ENCODE assay signal across 8 mouse cellular contexts in the genomic region with DNA sequence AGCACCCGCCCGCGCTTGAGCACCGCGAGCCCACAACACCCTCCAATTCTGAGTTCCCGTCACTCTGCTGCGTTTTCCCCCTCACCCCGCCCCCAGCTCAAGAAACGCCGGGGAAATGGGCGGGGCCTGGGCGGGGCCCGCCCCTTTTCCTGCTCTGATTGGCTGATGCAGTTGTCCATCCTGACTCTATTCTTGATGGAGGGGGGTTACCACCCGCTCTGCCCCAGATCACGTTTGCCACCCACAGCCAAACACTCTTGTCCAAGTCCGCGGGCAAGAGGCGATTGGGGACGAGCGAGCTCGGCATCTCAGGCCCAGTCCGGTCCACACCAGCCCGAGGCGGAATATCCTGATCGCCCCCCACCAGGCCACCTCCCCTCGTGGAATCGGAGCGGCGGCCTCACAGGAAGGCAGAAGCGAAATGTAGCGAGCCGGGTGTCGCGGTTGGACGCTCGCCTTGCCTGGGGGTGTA. TPM values are rescaled to one million over a fixed set of nuclear protein-coding genes. Genes with fewer than 3 reads are reported as not detected.
DNase-seq lines count a peak whose midpoint lies in the region; ATAC-seq and TF ChIP-seq lines count a peak whose summit lies in the region.

No protein-coding gene starts in this region.

- in situ Hi-C loops in CH12.LX (cut with MboI; ENCODE audit: low pct_ligation_motif_present, low pct_unique_long_range_greater_than_20kb, low sequenced_read_pairs), result loop anchor here (25.0 kb wide), 1 partner anchor 116 kb away; no protein-coding TSS in a partner anchor

- peak; percentile 90 for TF ChIP-seq POLR2A in CH12.LX (IDR thresholded peaks at IDR 0.05; ENCODE audit: low read depth, low read length)

- peaks cover 11 to 33% of the 10 kb centered on the region in 2 experiments for H3K36me3 ChIP-seq in CH12.LX (replicated peaks in 1 of 2; ENCODE audit: control insufficient read depth in 1 of 2, insufficient read depth in 1 of 2, low read length in 1 of 2)
- no peaks in the 10 kb centered on the region for H3K36me3 ChIP-seq in forebrain, embryonic 11.5 days (ENCODE audit: control insufficient read depth, insufficient read depth, low read length)
- H3K36me3 ChIP-seq in heart, embryonic 16.5 days (ENCODE audit: control insufficient read depth, insufficient read depth), result peaks cover 2% of the 10 kb centered on the region; the same call in 1 of the 2 replicates
- no peaks in the 10 kb centered on the region for H3K36me3 ChIP-seq in liver, embryonic 15.5 days (replicated peaks)
- H3K36me3 ChIP-seq in neural tube, embryonic 12.5 days, result peaks cover 14% of the 10 kb centered on the region; the same call in 1 of the 2 replicates

- DNase-seq in CH12.LX (ENCODE audit: extremely low read depth), result peak; percentile 91
- peak; percentile 92 for DNase-seq in c-Kit-positive CD71-positive TER-119-negative erythroid progenitor cells, embryonic 14.5 days (ENCODE audit: low read depth)
- DNase-seq in forebrain, embryonic 11.5 days (ENCODE audit: low spot score), result peak; percentile 99
- peak; percentile 93 to 94 for DNase-seq in kidney, postnatal 36 days
- DNase-seq in telencephalon, adult 2 months (ENCODE audit: low read depth, low spot score), result peak; percentile 93

- TF ChIP-seq RAD21 in CH12.LX (IDR thresholded peaks at IDR 0.05; ENCODE audit: low read depth, low read length), result no peak

- peak; percentile 95 for ATAC-seq in forebrain, embryonic 11.5 days (replicated peaks; ENCODE audit: low FRiP score)
- ATAC-seq in heart, embryonic 16.5 days (replicated peaks; ENCODE audit: extremely low read depth, insufficient read depth, low FRiP score), result peak; percentile 95
- ATAC-seq in liver, embryonic 15.5 days (ENCODE audit: insufficient read depth), result peak; percentile 89
- ATAC-seq in neural tube, embryonic 12.5 days (ENCODE audit: low FRiP score, low read depth), result peak; percentile 96

- H3K27me3 ChIP-seq in CH12.LX (replicated peaks), result peaks cover 2% of the 10 kb centered on the region
- H3K27me3 ChIP-seq in forebrain, embryonic 11.5 days (ENCODE audit: control insufficient read depth, insufficient read depth, low read length), result no peaks in the 10 kb centered on the region
- no peaks in the 10 kb centered on the region for H3K27me3 ChIP-seq in heart, embryonic 16.5 days (ENCODE audit: control insufficient read depth, insufficient read depth, low read length)
- H3K27me3 ChIP-seq in liver, embryonic 15.5 days, result peaks cover 10% of the 10 kb centered on the region; the same call in 1 of the 2 replicates
- no peaks in the 10 kb centered on the region for H3K27me3 ChIP-seq in neural tube, embryonic 12.5 days (replicated peaks)

- no peaks in the 10 kb centered on the region for H3K9me3 ChIP-seq in CH12.LX (replicated peaks; ENCODE audit: low read length)
- no peaks in the 10 kb centered on the region for H3K9me3 ChIP-seq in forebrain, embryonic 11.5 days (ENCODE audit: control insufficient read depth, low read length)
- H3K9me3 ChIP-seq in heart, embryonic 16.5 days (replicated peaks; ENCODE audit: control insufficient read depth, low read length), result no peaks in the 10 kb centered on the region
- H3K9me3 ChIP-seq in liver, embryonic 15.5 days (replicated peaks), result no peaks in the 10 kb centered on the region
- no peaks in the 10 kb centered on the region for H3K9me3 ChIP-seq in neural tube, embryonic 12.5 days

- dilution Hi-C loops in CH12.LX (cut with MboI; ENCODE audit: extremely low pct_ligation_motif_present, extremely low pct_unique_long_range_greater_than_20kb, low sequenced_read_pairs), result no loop called here

- H3K4me1 ChIP-seq in CH12.LX (ENCODE audit: control insufficient read depth in 1 of 2, insufficient read depth in 2 of 2), result peaks cover 15 to 80% of the 10 kb centered on the region in 2 experiments
- peaks cover 2% of the 10 kb centered on the region; the same call in 1 of the 2 replicates for H3K4me1 ChIP-seq in forebrain, embryonic 11.5 days (replicated peaks; ENCODE audit: control insufficient read depth, insufficient read depth, low read length)
- peaks cover 10% of the 10 kb centered on the region for H3K4me1 ChIP-seq in heart, embryonic 16.5 days (ENCODE audit: control insufficient read depth, insufficient read depth, low read length)
- peaks cover 27% of the 10 kb centered on the region for H3K4me1 ChIP-seq in liver, embryonic 15.5 days (replicated peaks)
- peaks cover 24% of the 10 kb centered on the region for H3K4me1 ChIP-seq in neural tube, embryonic 12.5 days

- no peaks in the 10 kb centered on the region; the same call in 1 of the 2 replicates for H3K79me2 ChIP-seq in CH12.LX (replicated peaks; ENCODE audit: control insufficient read depth, extremely low read depth, insufficient read depth, poor library complexity, severe bottlenecking)

- WGBS in forebrain, embryonic 11.5 days, result under 1% methylated on average over 36 of the region's 36 CpGs
- WGBS in heart, embryonic 16.5 days, result under 1% methylated on average over 36 of the region's 36 CpGs
- under 1% methylated on average over 36 of the region's 36 CpGs for WGBS in liver, embryonic 15.5 days (ENCODE audit: insufficient replicate concordance)
- under 1% methylated on average over 36 of the region's 36 CpGs for WGBS in neural tube, embryonic 12.5 days

- H3K4me3 ChIP-seq in CH12.LX (replicated peaks in 1 of 3; ENCODE audit: low read depth in 2 of 3, low read length in 2 of 3, poor library complexity in 1 of 3), result peak overlapping the region; percentile 79 to 95 (median 85)
- peak overlapping the region; percentile 75 for H3K4me3 ChIP-seq in forebrain, embryonic 11.5 days (ENCODE audit: low read depth, low read length)
- H3K4me3 ChIP-seq in heart, embryonic 16.5 days (ENCODE audit: low read length), result peak overlapping the region; percentile 83
- H3K4me3 ChIP-seq in liver, embryonic 15.5 days (replicated peaks), result peak overlapping the region; percentile 72
- H3K4me3 ChIP-seq in neural tube, embryonic 12.5 days, result peak overlapping the region; percentile 70

- peak overlapping the region; percentile 91; the same call in 1 of the 2 replicates for H3K4me2 ChIP-seq in CH12.LX (ENCODE audit: insufficient read depth, low read depth, poor library complexity, severe bottlenecking)
- H3K4me2 ChIP-seq in forebrain, embryonic 11.5 days (ENCODE audit: low read depth, low read length, severe bottlenecking), result peak overlapping the region; percentile 87
- H3K4me2 ChIP-seq in heart, embryonic 16.5 days (ENCODE audit: low read depth, low read length), result peak overlapping the region; percentile 91
- H3K4me2 ChIP-seq in liver, embryonic 15.5 days, result peak overlapping the region; percentile 95
- H3K4me2 ChIP-seq in neural tube, embryonic 12.5 days (replicated peaks), result peak overlapping the region; percentile 82

- H3K9ac ChIP-seq in CH12.LX (ENCODE audit: insufficient read depth, low read depth), result peak overlapping the region; percentile 89
- H3K9ac ChIP-seq in forebrain, embryonic 11.5 days (ENCODE audit: low read length), result peak overlapping the region; percentile 85
- peak overlapping the region; percentile 90 for H3K9ac ChIP-seq in heart, embryonic 16.5 days (ENCODE audit: low read length)
- peak overlapping the region; percentile 66 for H3K9ac ChIP-seq in liver, embryonic 15.5 days
- peak overlapping the region; percentile 76 for H3K9ac ChIP-seq in neural tube, embryonic 12.5 days

- no peak for TF ChIP-seq EP300 in CH12.LX (IDR thresholded peaks at IDR 0.05; ENCODE audit: low read length)

- peak overlapping the region; percentile 67 for H3K27ac ChIP-seq in CH12.LX (ENCODE audit: insufficient read depth, low read depth)
- H3K27ac ChIP-seq in forebrain, embryonic 11.5 days (ENCODE audit: low read depth, low read length), result no peak overlapping the region
- peak overlapping the region; percentile 82 for H3K27ac ChIP-seq in heart, embryonic 16.5 days (ENCODE audit: low read length)
- no peak overlapping the region for H3K27ac ChIP-seq in liver, embryonic 15.5 days (replicated peaks)
- peak overlapping the region; percentile 32; the same call in 1 of the 2 replicates for H3K27ac ChIP-seq in neural tube, embryonic 12.5 days

- TF ChIP-seq CTCF in CH12.LX (conservative IDR thresholded peaks at IDR 0.05 in 1 of 2, IDR thresholded peaks at IDR 0.05 in 1 of 2; ENCODE audit: low read depth in 2 of 2, low read length in 2 of 2), result no peak

TF ChIP-seq in CH12.LX, 34 proteins besides CTCF, POLR2A, EP300 and RAD21 (continues in another document):
- peak; percentile 91 for TF ChIP-seq TBP (conservative IDR thresholded peaks at IDR 0.05; ENCODE audit: low read depth, low read length)
- no peak for TF ChIP-seq NRF1 (IDR thresholded peaks at IDR 0.05; ENCODE audit: low read depth, low read length)
- TF ChIP-seq USF1 (IDR thresholded peaks at IDR 0.05; ENCODE audit: low read depth, low read length), result no peak
- TF ChIP-seq MEF2A (IDR thresholded peaks at IDR 0.05; ENCODE audit: borderline replicate concordance, low read depth, low read length), result 0 out of 2 replicates have a peak, but pooled peaks have one; percentile 9

RNA-seq across cellular contexts. Expression of a gene that starts 0.5 kb away (rescaled TPM):
- 8.8 and 10.4 TPM in 2 replicates for total RNA-seq in CH12.LX (2012; rRNA removed)
- 5.2 and 6.3 TPM in 2 replicates for total RNA-seq in CH12.LX (2014; rRNA removed)
- polyA plus RNA-seq in CH12.LX (2012; ENCODE audit: insufficient read length, low read depth), result 9.4 and 10.7 TPM in 2 replicates
- polyA plus RNA-seq in forebrain, embryonic 11.5 days (2014; fragmentation: Nextera tagmentation; extraction: Ambion mirVana), result 12.5 and 13.0 TPM in 2 replicates
- polyA plus RNA-seq in heart, embryonic 16.5 days (2015; fragmentation: Nextera tagmentation; extraction: Ambion mirVana), result 10.3 and 11.7 TPM in 2 replicates
- polyA plus RNA-seq in liver, embryonic 15.5 days (2015; fragmentation: Nextera tagmentation; extraction: Ambion mirVana), result 0.99 and 1.2 TPM in 2 replicates
- 11.3 and 11.4 TPM in 2 replicates for polyA plus RNA-seq in neural tube, embryonic 12.5 days (2016; fragmentation: Nextera tagmentation; extraction: Ambion mirVana)

RNA-seq across cellular contexts. Expression of a gene that starts 30.6 kb away (rescaled TPM):
- total RNA-seq in CH12.LX (2012; rRNA removed), result 0.17 and 0.29 TPM in 2 replicates
- total RNA-seq in CH12.LX (2014; rRNA removed), result 0.09 and 0.21 TPM in 2 replicates
- 0.19 and 0.53 TPM in 2 replicates for polyA plus RNA-seq in CH12.LX (2012; ENCODE audit: insufficient read length, low read depth)
- 0.86 and 1.2 TPM in 2 replicates for polyA plus RNA-seq in forebrain, embryonic 11.5 days (2014; fragmentation: Nextera tagmentation; extraction: Ambion mirVana)
- polyA plus RNA-seq in heart, embryonic 16.5 days (2015; fragmentation: Nextera tagmentation; extraction: Ambion mirVana), result 2.0 and 2.6 TPM in 2 replicates
- polyA plus RNA-seq in liver, embryonic 15.5 days (2015; fragmentation: Nextera tagmentation; extraction: Ambion mirVana), result 4.5 and 6.4 TPM in 2 replicates
- polyA plus RNA-seq in neural tube, embryonic 12.5 days (2016; fragmentation: Nextera tagmentation; extraction: Ambion mirVana), result 0.51 and 0.58 TPM in 2 replicates

RNA-seq across cellular contexts. Expression of a gene that starts 39.2 kb away (rescaled TPM):
- total RNA-seq in CH12.LX (2012; rRNA removed) (10.8 and 11.5 TPM in 2 replicates), CH12.LX (2014; rRNA removed) (16.4 and 17.8 TPM in 2 replicates)
- polyA plus RNA-seq in CH12.LX (2012; ENCODE audit: insufficient read length, low read depth), result 14.8 and 15.6 TPM in 2 replicates
- polyA plus RNA-seq in forebrain, embryonic 11.5 days (2014; fragmentation: Nextera tagmentation; extraction: Ambion mirVana), result 13.1 and 15.2 TPM in 2 replicates
- polyA plus RNA-seq in heart, embryonic 16.5 days (2015; fragmentation: Nextera tagmentation; extraction: Ambion mirVana), result 20.3 and 21.1 TPM in 2 replicates
- polyA plus RNA-seq in liver, embryonic 15.5 days (2015; fragmentation: Nextera tagmentation; extraction: Ambion mirVana), result 9.8 and 10.0 TPM in 2 replicates
- polyA plus RNA-seq in neural tube, embryonic 12.5 days (2016; fragmentation: Nextera tagmentation; extraction: Ambion mirVana), result 10.0 and 11.3 TPM in 2 replicates

Comparison
In these comparisons a context has a peak if more than half of its experiments do, and no peak if none do; other contexts are left out.
1. H3K27ac ChIP-seq: peak in CH12.LX (single experiment), heart, embryonic 16.5 days (single experiment) and neural tube, embryonic 12.5 days (single experiment); none in forebrain, embryonic 11.5 days (single experiment) and liver, embryonic 15.5 days (single experiment).
2. Peak in every context shown above with its lines, with median percentiles within 50 percentile points of each other: DNase-seq, H3K4me2 ChIP-seq, H3K4me3 ChIP-seq, H3K9ac ChIP-seq and ATAC-seq.